Mouse (Mus musculus) left cerebral cortex, postnatal 4 days (tissue): ENCODE data around the gene Slc25a21. TPM values are rescaled to one million over a fixed set of nuclear protein-coding genes. Genes with fewer than 3 reads are reported as not detected.

Experiments
- DNase-seq: peaks from one replicate; pipeline ENCODE4 v3.0.0-alpha.2; 2022
- intact Hi-C: fragments of 180-260 bp; cut with DNase I; formaldehyde crosslinking; loops from one replicate; pipeline ENCODE4 v1.15.1; 2025
- total RNA-seq, 2 experiments: library from RNA; stranded (reverse); gene quantifications; 2 replicates each; pipeline ENCODE4 v1.2.3; 2021

Gene Slc25a21
- total RNA-seq, 2 experiments from 2014 or later, result 0.32 TPM; not detected in 1

DNA sequence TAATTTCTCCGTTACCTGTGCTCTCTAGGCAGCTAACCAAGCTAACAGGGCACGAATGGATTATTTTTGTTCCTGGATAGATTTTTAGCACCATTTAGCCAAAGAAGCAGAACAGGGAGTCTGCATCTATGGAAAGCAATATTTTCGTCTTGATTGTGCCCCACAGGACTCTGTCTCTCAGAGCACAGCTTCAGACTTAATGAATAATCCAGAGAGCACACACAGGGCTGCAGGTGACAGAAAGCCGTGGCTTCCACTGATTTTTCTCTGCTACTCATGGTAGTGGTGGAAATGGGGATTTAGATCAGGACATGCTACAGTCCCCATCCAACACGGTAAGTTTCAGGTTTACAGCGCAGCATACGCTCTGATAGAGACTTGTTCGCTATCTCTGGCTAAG lies 299.3 kb downstream of the Slc25a21 start:
- DNase-seq, result no peak
- intact Hi-C loops, result no loop called here

DNA sequence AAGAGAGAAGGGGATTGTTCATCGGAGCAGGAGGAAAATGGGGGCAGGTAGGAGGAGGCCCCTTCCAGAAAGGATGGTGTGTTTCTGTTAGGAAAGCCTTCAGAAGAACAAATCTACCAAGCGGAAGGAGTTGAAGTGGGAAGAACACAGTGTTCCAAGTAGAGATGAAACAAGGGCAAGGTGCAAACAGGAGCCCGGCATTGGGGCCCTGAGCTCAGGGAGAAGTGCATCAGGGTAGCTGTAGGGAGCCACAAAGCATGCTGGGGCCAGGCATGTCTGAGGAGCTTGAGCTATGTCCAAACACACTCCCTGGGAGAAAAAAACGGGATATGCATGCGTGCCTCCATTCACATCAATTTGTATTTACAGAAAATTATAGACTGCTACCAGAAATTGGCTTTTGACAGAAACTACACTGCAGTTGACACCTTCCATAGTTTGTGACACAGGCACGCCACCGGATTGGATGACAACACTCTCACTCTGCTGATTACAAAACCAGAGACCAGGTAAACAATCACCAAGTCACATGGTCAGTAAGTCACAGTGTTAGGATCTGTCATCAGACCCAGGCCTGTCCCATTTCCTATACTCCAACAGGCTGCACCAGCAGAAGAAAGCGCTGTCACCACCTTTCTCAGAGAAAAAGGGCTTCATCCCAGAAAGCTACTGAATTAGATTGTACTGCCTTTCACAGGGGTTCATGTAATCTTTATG lies 299.9 kb downstream of the Slc25a21 start:
- intact Hi-C loops, result no loop called here
- no peak for DNase-seq

DNA sequence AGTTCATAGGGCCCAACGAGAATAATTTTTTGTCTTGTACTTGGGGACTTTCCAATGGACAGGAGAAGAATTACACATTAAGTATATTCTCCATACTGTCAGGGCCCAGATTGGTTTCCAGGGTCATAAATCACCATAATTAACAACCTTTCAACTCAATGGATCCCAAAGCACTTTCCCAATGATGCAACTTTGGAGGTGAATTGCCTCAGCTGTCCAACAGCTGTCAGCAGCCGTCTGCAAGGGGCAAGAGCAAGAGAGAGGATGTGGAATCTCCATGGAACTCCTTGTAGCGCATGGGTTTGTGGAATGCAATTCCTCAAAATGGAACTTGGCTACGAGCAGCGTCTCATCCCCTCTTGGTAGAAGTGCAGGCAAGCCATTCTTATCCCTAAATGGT lies 302.3 kb downstream of the Slc25a21 start:
- DNase-seq, result no peak
- intact Hi-C loops, result no loop called here

DNA sequence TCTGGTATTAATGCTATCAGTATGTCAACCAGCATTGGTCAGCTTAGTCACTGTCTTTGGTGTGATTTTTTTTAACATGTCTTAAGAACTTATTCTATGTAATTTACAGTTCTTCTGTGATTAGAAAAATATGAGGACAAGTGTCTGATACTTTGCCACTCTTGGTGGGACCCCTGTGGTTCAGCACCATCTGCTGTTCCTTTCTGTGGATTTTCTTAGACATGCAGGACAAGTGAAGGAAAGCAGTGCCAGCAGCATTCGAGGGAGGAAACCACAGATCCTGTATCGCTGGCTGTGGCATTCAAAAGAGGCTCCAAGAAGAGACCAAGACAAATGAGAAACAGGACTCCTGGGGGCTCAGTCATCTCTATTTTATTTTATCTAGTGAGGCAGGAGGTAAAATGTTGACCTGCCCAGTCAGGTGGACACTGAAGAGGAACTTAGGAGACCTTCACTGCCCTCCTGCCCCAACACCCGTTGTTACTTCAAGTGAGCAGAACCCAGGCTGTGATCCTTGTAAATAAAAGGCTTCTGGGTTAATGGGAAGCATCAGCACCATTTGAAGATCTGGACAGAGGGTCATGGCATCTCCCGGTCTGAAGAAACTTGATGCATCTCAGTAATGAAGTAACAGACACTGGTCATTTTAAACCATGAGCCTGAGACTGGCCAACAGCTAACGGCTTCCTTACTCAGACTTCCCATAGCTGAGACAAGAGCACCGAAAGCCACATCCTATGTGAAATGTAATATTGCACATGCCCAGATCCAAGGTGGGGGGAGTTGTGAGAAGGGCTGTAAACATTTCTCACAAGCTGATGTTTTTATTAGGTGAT lies 306.2 kb downstream of the Slc25a21 start:
- intact Hi-C loops, result no loop called here
- DNase-seq, result peak; percentile 32

- no peak for DNase-seq
- intact Hi-C loops, result no loop called here
These were observed 319.5 kb downstream of the Slc25a21 start for GRCm38 (mm10) chr12:56877796-56878195.

- intact Hi-C loops, result no loop called here
- no peak for DNase-seq
These were observed 320.7 kb downstream of the Slc25a21 start for GRCm38 (mm10) chr12:56876549-56876948.

DNA sequence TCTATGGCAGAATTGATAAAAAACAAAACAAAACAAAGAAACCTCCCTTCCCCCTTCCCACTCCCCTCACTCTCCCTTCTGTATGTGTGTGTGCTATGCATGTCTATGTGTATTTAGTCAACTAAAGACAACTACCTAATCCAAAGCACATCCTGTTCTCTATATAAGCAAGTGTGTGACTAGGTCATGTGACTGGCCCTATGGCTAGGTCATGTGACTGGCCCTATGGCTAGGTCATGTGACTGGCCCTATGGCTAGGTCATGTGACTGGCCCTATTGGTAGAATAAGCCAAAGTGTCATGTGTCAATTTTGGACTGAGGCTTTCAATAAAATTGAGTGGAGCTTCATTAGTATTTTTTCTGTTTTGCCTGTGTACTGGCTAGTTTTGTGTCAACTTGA lies 324.1 kb downstream of the Slc25a21 start:
- intact Hi-C loops, result no loop called here
- DNase-seq, result no peak

DNA sequence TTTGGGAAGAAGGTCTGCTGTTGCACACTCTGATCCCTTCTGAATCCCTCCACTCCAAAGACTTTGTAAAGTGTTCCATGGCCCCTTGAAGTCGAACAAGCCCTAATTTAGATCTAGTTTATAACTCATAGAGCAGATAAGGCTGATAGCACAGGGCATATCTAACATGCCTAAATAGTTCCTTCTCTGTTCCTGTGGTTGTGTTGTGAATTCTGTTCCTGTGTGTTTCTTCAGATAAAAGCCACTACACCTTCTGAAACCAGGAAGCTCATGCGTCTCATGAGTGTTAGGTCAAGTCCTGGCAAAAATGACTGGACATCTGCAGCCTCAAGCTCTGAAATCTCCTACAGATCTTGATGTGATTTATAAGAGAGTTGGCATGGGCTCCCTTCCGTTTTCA lies 326.7 kb downstream of the Slc25a21 start:
- DNase-seq, result no peak
- intact Hi-C loops, result no loop called here

GRCm38 (mm10) chr12:56863873-56864562 lies 333.3 kb downstream of the Slc25a21 start:
- DNase-seq, result no peak
- intact Hi-C loops, result no loop called here

DNA sequence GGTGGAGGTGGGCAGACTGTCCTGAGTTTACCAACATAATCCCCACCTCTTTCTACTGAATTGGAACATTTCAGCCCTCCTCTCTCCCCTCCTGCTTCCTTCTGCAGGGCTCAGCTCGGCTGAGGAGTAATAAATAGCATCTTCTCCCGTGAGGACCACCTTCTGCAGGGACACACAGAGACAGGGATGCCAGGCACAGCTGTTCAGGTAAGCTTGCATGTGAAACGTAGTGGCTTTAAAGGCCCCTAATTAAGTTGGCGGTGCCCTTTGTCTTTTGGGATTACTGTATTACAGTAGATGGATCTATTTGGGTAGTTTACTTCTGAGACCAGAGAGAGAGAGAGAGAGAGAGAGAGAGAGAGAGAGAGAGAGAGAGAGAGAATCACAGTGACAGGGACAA lies 344.6 kb downstream of the Slc25a21 start:
- DNase-seq, result no peak
- intact Hi-C loops, result no loop called here

- intact Hi-C loops, result no loop called here
- DNase-seq, result no peak
These were observed 345.8 kb downstream of the Slc25a21 start for GRCm38 (mm10) chr12:56851464-56851863.

- intact Hi-C loops, result no loop called here
- DNase-seq, result no peak
These were observed 367.3 kb downstream of the Slc25a21 start for GRCm38 (mm10) chr12:56829945-56830344.

GRCm38 (mm10) chr12:56829455-56829883 lies 367.8 kb downstream of the Slc25a21 start:
- intact Hi-C loops, result no loop called here
- peak; percentile 8 for DNase-seq

- intact Hi-C loops, result no loop called here
- DNase-seq, result no peak
These were observed 369.4 kb downstream of the Slc25a21 start for GRCm38 (mm10) chr12:56827808-56828384.

DNA sequence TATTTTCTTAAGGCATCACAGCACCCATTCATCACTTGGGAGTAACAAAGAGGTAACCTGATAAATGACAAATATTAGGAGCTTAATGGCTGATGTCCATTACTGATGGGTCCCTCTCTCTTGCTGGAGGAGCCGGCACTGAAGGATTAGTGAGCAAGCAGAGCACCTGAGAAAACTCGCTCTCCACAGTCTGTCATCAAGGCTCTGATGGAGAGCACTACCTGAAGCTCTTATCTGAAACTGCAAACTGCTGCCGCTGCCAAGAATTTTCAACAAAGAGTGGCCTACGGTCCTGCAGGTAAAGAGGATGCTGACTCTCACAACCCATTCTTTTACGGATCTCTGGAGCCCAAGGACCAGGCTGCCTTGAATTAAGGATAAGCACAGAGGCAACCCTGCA lies 372.6 kb downstream of the Slc25a21 start:
- DNase-seq, result no peak
- intact Hi-C loops, result no loop called here

- no peak for DNase-seq
- intact Hi-C loops, result no loop called here
These were observed 375.1 kb downstream of the Slc25a21 start for GRCm38 (mm10) chr12:56822122-56822521.

- DNase-seq, result no peak
- intact Hi-C loops, result no loop called here
These were observed 376.7 kb downstream of the Slc25a21 start for GRCm38 (mm10) chr12:56820604-56821003.

- DNase-seq, result no peak
- intact Hi-C loops, result no loop called here
These were observed 389.8 kb downstream of the Slc25a21 start for GRCm38 (mm10) chr12:56807483-56807882.

DNA sequence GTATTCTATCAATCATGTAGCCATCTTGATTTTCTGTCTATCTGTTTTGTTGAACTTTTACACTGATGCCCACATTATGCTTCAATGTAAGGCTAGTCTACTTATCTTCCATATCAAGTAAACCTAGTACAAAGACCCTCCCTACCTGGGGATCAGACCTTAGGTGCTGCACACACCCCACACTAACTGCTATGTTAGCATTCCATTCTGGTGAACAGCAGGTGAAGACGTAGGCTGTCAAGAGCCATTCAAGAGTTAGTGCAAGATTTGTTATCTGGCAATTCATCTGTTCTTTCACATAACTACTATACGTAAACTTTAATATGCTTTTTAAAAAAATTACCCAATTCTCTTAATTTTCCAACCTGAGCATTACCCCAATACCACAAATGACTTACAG lies 390.2 kb downstream of the Slc25a21 start:
- no peak for DNase-seq
- intact Hi-C loops, result no loop called here

GRCm38 (mm10) chr12:56804487-56804886 lies 392.8 kb downstream of the Slc25a21 start:
- intact Hi-C loops, result no loop called here
- no peak for DNase-seq
